Mouse (Mus musculus) MEL (cell line): ENCODE results near the gene Hps5. TPM values are rescaled to one million over a fixed set of nuclear protein-coding genes. Genes with fewer than 3 reads are reported as not detected.

Experiments used
- DNase-seq: peaks from one replicate; pipeline ENCODE4 v3.0.0; 2011; ENCODE audit warnings: low read depth, low spot score
- H3K27ac ChIP-seq: 2 replicates; pipeline ENCODE4 v1.5.1; 2012; ENCODE audit warnings: low read depth, mild to moderate bottlenecking, control low read depth, low read length, moderate library complexity; ENCODE audit not compliant: control insufficient read depth
- H3K27me3 ChIP-seq, 2 experiments: fragments of 150-350 bp in 1 of 2; sonication (generic) in 1 of 2; 2 replicates each; pipeline ENCODE4 v1.6.1; 2012; ENCODE audit warnings: low read length in 2 of 2, mild to moderate bottlenecking in 2 of 2, improper control_type of control experiment in 1 of 2, moderate library complexity in 1 of 2; ENCODE audit not compliant: insufficient read depth in 2 of 2, control insufficient read depth in 1 of 2
- H3K36me3 ChIP-seq, 2 experiments: 2 replicates each; pipeline ENCODE4 v1.6.1; 2012 to 2014; ENCODE audit warnings: low read length in 2 of 2, improper control_type of control experiment in 1 of 2, inconsistent platforms in 1 of 2, mild to moderate bottlenecking in 1 of 2; ENCODE audit not compliant: insufficient read depth in 2 of 2, control insufficient read depth in 1 of 2
- H3K4me1 ChIP-seq, 2 experiments: fragments of 150-350 bp in 1 of 2; sonication (generic) in 1 of 2; 2 replicates each; pipeline ENCODE4 v1.6.1; 2012; ENCODE audit warnings: low read length in 2 of 2, improper control_type of control experiment in 1 of 2, mild to moderate bottlenecking in 1 of 2; ENCODE audit not compliant: insufficient read depth in 2 of 2, control insufficient read depth in 1 of 2
- H3K4me3 ChIP-seq, 2 experiments: fragments of 150-350 bp in 1 of 2; sonication (generic) in 1 of 2; 2 replicates each; pipeline ENCODE4 v1.5.1; 2012; ENCODE audit warnings: low read depth in 2 of 2, low read length in 2 of 2, mild to moderate bottlenecking in 2 of 2, moderate library complexity in 2 of 2, control low read depth in 1 of 2, improper control_type of control experiment in 1 of 2; ENCODE audit not compliant: control insufficient read depth in 1 of 2, insufficient read depth in 1 of 2
- H3K79me2 ChIP-seq: 2 replicates; pipeline ENCODE4 v1.6.1; 2012; ENCODE audit warnings: mild to moderate bottlenecking, low read length, moderate library complexity; ENCODE audit not compliant: control insufficient read depth, poor library complexity, insufficient read depth
- H3K9ac ChIP-seq: 2 replicates; pipeline ENCODE4 v1.6.1; 2012; ENCODE audit warnings: low read depth, mild to moderate bottlenecking, control low read depth, low read length, moderate library complexity; ENCODE audit not compliant: control insufficient read depth, poor library complexity, severe bottlenecking
- H3K9me3 ChIP-seq: fragments of 150-350 bp; sonication (generic); replicated peaks from 2 replicates; pipeline ENCODE4 v1.6.1; 2012; ENCODE audit warnings: mild to moderate bottlenecking, low read length, improper control_type of control experiment, moderate library complexity; ENCODE audit not compliant: insufficient read depth
- CHD1 ChIP-seq: IDR thresholded peaks from 2 replicates; pipeline ENCODE4 v1.6.1; 2012; ENCODE audit warnings: low read depth, mild to moderate bottlenecking, inconsistent platforms, low read length, improper control_type of control experiment
- CHD2 ChIP-seq: IDR thresholded peaks from 2 replicates; pipeline ENCODE4 v1.6.1; 2011; ENCODE audit warnings: low read length, improper control_type of control experiment
- CTCF ChIP-seq, 3 experiments: IDR thresholded peaks in 2 of 3; conservative IDR thresholded peaks in 1 of 3; 2 replicates each; pipeline ENCODE4 v1.5.1; 2011 to 2012; ENCODE audit warnings: low read length in 3 of 3, low read depth in 2 of 3, mild to moderate bottlenecking in 2 of 3, improper control_type of control experiment in 1 of 3, inconsistent platforms in 1 of 3, mixed read lengths in 1 of 3, moderate library complexity in 1 of 3; ENCODE audit not compliant: control insufficient read depth in 1 of 3, insufficient read depth in 1 of 3, poor library complexity in 1 of 3, severe bottlenecking in 1 of 3
- ELF1 ChIP-seq: IDR thresholded peaks from 2 replicates; pipeline ENCODE4 v1.6.1; 2014; ENCODE audit warnings: low read depth, mild to moderate bottlenecking, inconsistent platforms, low read length, improper control_type of control experiment, moderate library complexity
- EP300 ChIP-seq, 2 experiments: IDR thresholded peaks; 2 replicates each; pipeline ENCODE4 v1.6.1; 2011; ENCODE audit warnings: improper control_type of control experiment in 2 of 2, low read length in 2 of 2, low read depth in 1 of 2, mild to moderate bottlenecking in 1 of 2
- ETS1 ChIP-seq: IDR thresholded peaks from 2 replicates; pipeline ENCODE4 v1.6.1; 2012; ENCODE audit warnings: low read depth, mild to moderate bottlenecking, inconsistent platforms, low read length, improper control_type of control experiment, moderate library complexity
- HCFC1 ChIP-seq: IDR thresholded peaks from 2 replicates; pipeline ENCODE4 v1.6.1; 2012; ENCODE audit warnings: low read depth, mild to moderate bottlenecking, inconsistent platforms, low read length, improper control_type of control experiment, moderate library complexity
- KAT2A ChIP-seq: conservative IDR thresholded peaks from 2 replicates; pipeline ENCODE4 v1.6.1; 2012; ENCODE audit warnings: low read depth, low read length, improper control_type of control experiment, inconsistent platforms
- MAFK ChIP-seq: IDR thresholded peaks from 2 replicates; pipeline ENCODE4 v1.6.1; 2011; ENCODE audit warnings: low read depth, mild to moderate bottlenecking, low read length, improper control_type of control experiment, borderline replicate concordance
- MAX ChIP-seq: IDR thresholded peaks from 2 replicates; pipeline ENCODE4 v1.6.1; 2011; ENCODE audit warnings: low read length, improper control_type of control experiment
- MAZ ChIP-seq: IDR thresholded peaks from 2 replicates; pipeline ENCODE4 v1.6.1; 2012; ENCODE audit warnings: low read depth, mild to moderate bottlenecking, inconsistent platforms, low read length, improper control_type of control experiment
- MEF2A ChIP-seq: IDR thresholded peaks from 2 replicates; pipeline ENCODE4 v1.6.1; 2014; ENCODE audit warnings: low read depth, mild to moderate bottlenecking, inconsistent platforms, low read length, improper control_type of control experiment; ENCODE audit not compliant: poor library complexity, insufficient replicate concordance, severe bottlenecking; ENCODE audit errors: extremely low read depth
- MXI1 ChIP-seq: IDR thresholded peaks from 2 replicates; pipeline ENCODE4 v1.6.1; 2011; ENCODE audit warnings: mild to moderate bottlenecking, low read depth, low read length, improper control_type of control experiment
- NELFE ChIP-seq: IDR thresholded peaks from 2 replicates; pipeline ENCODE4 v1.6.1; 2011; ENCODE audit warnings: low read depth, low read length, improper control_type of control experiment
- NRF1 ChIP-seq: IDR thresholded peaks from 2 replicates; pipeline ENCODE4 v1.6.1; 2014; ENCODE audit warnings: low read depth, mild to moderate bottlenecking, inconsistent platforms, low read length, improper control_type of control experiment, moderate library complexity; ENCODE audit not compliant: poor library complexity, insufficient read depth, severe bottlenecking
- POLR2AphosphoS2 ChIP-seq: IDR thresholded peaks from 2 replicates; pipeline ENCODE4 v1.6.1; 2011; ENCODE audit warnings: low read length, improper control_type of control experiment
- RAD21 ChIP-seq: IDR thresholded peaks from 2 replicates; pipeline ENCODE4 v1.6.1; 2011; ENCODE audit warnings: mild to moderate bottlenecking, low read depth, low read length, improper control_type of control experiment
- RCOR1 ChIP-seq: IDR thresholded peaks from 2 replicates; pipeline ENCODE4 v1.6.1; 2012; ENCODE audit warnings: low read depth, mild to moderate bottlenecking, inconsistent platforms, low read length, improper control_type of control experiment
- SIN3A ChIP-seq: IDR thresholded peaks from 2 replicates; pipeline ENCODE4 v1.6.1; 2012; ENCODE audit warnings: low read length, improper control_type of control experiment, inconsistent platforms
- TCF12 ChIP-seq: IDR thresholded peaks from 2 replicates; pipeline ENCODE4 v1.6.1; 2014; ENCODE audit warnings: low read depth, mild to moderate bottlenecking, inconsistent platforms, low read length, improper control_type of control experiment, moderate library complexity
- USF2 ChIP-seq, 2 experiments: IDR thresholded peaks; 2 replicates each; pipeline ENCODE4 v1.6.1; 2011 to 2012; ENCODE audit warnings: improper control_type of control experiment in 2 of 2, low read length in 2 of 2, borderline replicate concordance in 1 of 2, inconsistent platforms in 1 of 2, low read depth in 1 of 2, mild to moderate bottlenecking in 1 of 2; ENCODE audit not compliant: insufficient read depth in 1 of 2
- ZC3H11A ChIP-seq: IDR thresholded peaks from 2 replicates; pipeline ENCODE4 v1.6.1; 2012; ENCODE audit warnings: low read depth, mild to moderate bottlenecking, inconsistent platforms, low read length, improper control_type of control experiment
- ZKSCAN1 ChIP-seq: IDR thresholded peaks from 2 replicates; pipeline ENCODE4 v1.6.1; 2012; ENCODE audit warnings: low read depth, mild to moderate bottlenecking, inconsistent platforms, low read length, improper control_type of control experiment, moderate library complexity
- polyA plus RNA-seq, 2 experiments: library from polyadenylated mRNA; stranded (reverse) in 1 of 2; unstranded in 1 of 2; fragments of >175 nt in 1 of 2; fragments of >200 nt in 1 of 2; gene quantifications; 2 replicates each; pipeline versions ENCODE4 v1.2.1 to v1.2.4; 2012; ENCODE audit warnings: low replicate concordance in 2 of 2, low read depth in 1 of 2; ENCODE audit not compliant: insufficient read length in 2 of 2, insufficient read depth in 1 of 2, missing spikeins in 1 of 2
- total RNA-seq: library from RNA; depleted of rRNA; stranded (reverse); fragments of 300-350 nt; gene quantifications from 2 replicates; pipeline ENCODE4 v1.2.3, GENCODE M21; 2012

The Hps5 gene
- total and polyA plus RNA-seq, 3 experiments: 19.3 to 20.2 TPM; not detected in 1

GRCm38 (mm10) chr7:46839446-46839845 lies 43.6 kb upstream of the Hps5 start:
- DNase-seq: no peak
- Histone ChIP-seq H3K9ac (peak overlapping the region; percentile 34; the same call in 1 of the 2 replicates), H3K36me3 (peaks cover 0 to 10% of the 10 kb centered on the region in 2 experiments; a peak in 2 of 4 replicates), H3K79me2 (no peaks in the 10 kb centered on the region), H3K27ac (no peak overlapping the region), H3K4me3 (peak overlapping the region; percentile 32 to 55), H3K4me1 (peaks cover 13 to 20% of the 10 kb centered on the region in 2 experiments), H3K9me3 (no peaks in the 10 kb centered on the region), H3K27me3 (no peaks in the 10 kb centered on the region)
- TF ChIP-seq CTCF (IDR thresholded peaks at IDR 0.05 in 2 of 3, conservative IDR thresholded peaks at IDR 0.05 in 1 of 3; ENCODE audit: control insufficient read depth in 1 of 3, insufficient read depth in 1 of 3, low read depth in 2 of 3, low read length in 3 of 3, poor library complexity in 1 of 3, severe bottlenecking in 1 of 3): no peak
- TF ChIP-seq MEF2A: no peak
- no peak for TF ChIP-seq ZKSCAN1
- no peak for TF ChIP-seq TCF12
- TF ChIP-seq ETS1: no peak
- no peak for TF ChIP-seq KAT2A
- no peak for TF ChIP-seq ZC3H11A
- no peak for TF ChIP-seq RAD21
- no peak for TF ChIP-seq RCOR1
- TF ChIP-seq MAFK: no peak
- TF ChIP-seq CHD2: no peak
- no peak for TF ChIP-seq USF2 (IDR thresholded peaks at IDR 0.05; ENCODE audit: borderline replicate concordance in 1 of 2, insufficient read depth in 1 of 2, low read depth in 1 of 2, low read length in 2 of 2)
- no peak for TF ChIP-seq MAX
- no peak for TF ChIP-seq POLR2AphosphoS2
- no peak for TF ChIP-seq CHD1

DNA sequence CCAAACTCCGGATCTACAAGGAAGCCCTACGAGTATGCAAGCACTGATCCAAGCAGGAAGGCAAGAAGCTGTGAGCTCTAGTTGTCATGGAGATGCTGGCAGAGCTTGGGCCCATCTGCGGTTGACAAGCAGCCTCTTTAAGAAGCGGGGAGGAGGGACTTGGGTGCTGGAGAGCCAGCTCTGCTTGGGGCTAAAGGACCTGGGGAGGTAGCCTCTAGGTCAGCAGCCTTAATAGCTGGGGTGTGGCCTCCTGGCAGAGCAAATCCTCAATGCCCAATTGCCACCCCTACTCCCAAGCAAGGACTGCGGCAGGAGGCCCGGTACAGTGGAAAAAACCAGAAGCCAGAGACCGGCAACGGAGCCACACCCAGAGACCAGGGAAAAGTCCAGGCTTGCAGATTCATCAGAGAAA lies 43.0 kb upstream of the Hps5 start:
- H3K9ac ChIP-seq: peak overlapping the region; percentile 35
- H3K27ac ChIP-seq: peak overlapping the region; percentile 40; the same call in 1 of the 2 replicates
- H3K36me3 ChIP-seq: peaks cover 0 to 14% of the 10 kb centered on the region in 2 experiments; a peak in 2 of 4 replicates
- no peaks in the 10 kb centered on the region for H3K9me3 ChIP-seq
- H3K4me3 ChIP-seq: peak overlapping the region; percentile 44 to 55
- H3K27me3 ChIP-seq: no peaks in the 10 kb centered on the region
- DNase-seq: peak; percentile 90
- peaks cover 14 to 25% of the 10 kb centered on the region in 2 experiments for H3K4me1 ChIP-seq
- TF ChIP-seq ETS1 (0 out of 2 replicates have a peak, but pooled peaks have one; percentile 12), HCFC1 (peak; percentile 54; the same call in 1 of the 2 replicates), NRF1 (no peak), NELFE (no peak), MAZ (no peak; the same call in 1 of the 2 replicates), CTCF (IDR thresholded peaks at IDR 0.05 in 2 of 3, conservative IDR thresholded peaks at IDR 0.05 in 1 of 3; ENCODE audit: control insufficient read depth in 1 of 3, insufficient read depth in 1 of 3, low read depth in 2 of 3, low read length in 3 of 3, poor library complexity in 1 of 3, severe bottlenecking in 1 of 3) (no peak), ELF1 (0 out of 2 replicates have a peak, but pooled peaks have one; percentile 24), EP300 (IDR thresholded peaks at IDR 0.05; ENCODE audit: low read depth in 1 of 2, low read length in 2 of 2) (no peak), SIN3A (peak; percentile 76), MXI1 (peak; percentile 55; the same call in 1 of the 2 replicates)
- H3K79me2 ChIP-seq: no peaks in the 10 kb centered on the region
